Mouse (Mus musculus): ENCODE results near the gene Rab42. TPM values are rescaled to one million over a fixed set of nuclear protein-coding genes. Genes with fewer than 3 reads are reported as not detected.

The Rab42 gene
- polyA plus RNA-seq, 1 experiment from 2014 or later: 2.4 TPM

GRCm38 (mm10) chr4:132346661-132347060, 43.5 kb upstream of the Rab42 start:
- Histone ChIP-seq H3K36me3 (ENCODE audit: insufficient read depth, low read length) (no peaks in the 10 kb centered on the region; the same call in 1 of the 2 replicates), H3K27ac (no peak overlapping the region; the same call in 1 of the 2 replicates), H3K9me3 (replicated peaks; ENCODE audit: low read length) (no peaks in the 10 kb centered on the region), H3K4me2 (ENCODE audit: low read length) (no peak overlapping the region), H3K9ac (ENCODE audit: low read depth, low read length) (no peak overlapping the region), H3K4me1 (replicated peaks; ENCODE audit: insufficient read depth, low read length) (peaks cover 8% of the 10 kb centered on the region), H3K27me3 (ENCODE audit: insufficient read depth, low read length) (no peaks in the 10 kb centered on the region), H3K4me3 (replicated peaks; ENCODE audit: low read depth, low read length) (no peak overlapping the region)
- peak; percentile 55 for TF ChIP-seq CTCF (IDR thresholded peaks at IDR 0.05; ENCODE audit: low read depth)
- DNase-seq (ENCODE audit: low spot score) (no peak), ATAC-seq (replicated peaks; ENCODE audit: low FRiP score, low read depth) (no peak)
- 75% methylated on average over 2 of the region's 3 CpGs for WGBS

- peak overlapping the region; percentile 70; the same call in 1 of the 2 replicates for H3K27ac ChIP-seq
- WGBS: 65% methylated on average over 4 of the region's 4 CpGs
Observed at GRCm38 (mm10) chr4:132346261-132346660, 43.1 kb upstream of the Rab42 start.

GRCm38 (mm10) chr4:132345843-132346212, 42.6 kb upstream of the Rab42 start:
- WGBS: 43% methylated on average over 5 of the region's 5 CpGs
- peaks cover 4% of the 10 kb centered on the region; the same call in 1 of the 2 replicates for H3K4me1 ChIP-seq (replicated peaks; ENCODE audit: insufficient read depth, low read length)
- no peaks in the 10 kb centered on the region for H3K27me3 ChIP-seq (ENCODE audit: insufficient read depth, low read length)
- DNase-seq (ENCODE audit: low spot score) (no peak), ATAC-seq (replicated peaks; ENCODE audit: low FRiP score, low read depth) (no peak)
- no peaks in the 10 kb centered on the region for H3K9me3 ChIP-seq (replicated peaks; ENCODE audit: low read length)
- no peak overlapping the region; the same call in 1 of the 2 replicates for H3K9ac ChIP-seq (ENCODE audit: low read depth, low read length)
- H3K4me3 ChIP-seq (replicated peaks; ENCODE audit: low read depth, low read length): peak overlapping the region; percentile 76; the same call in 1 of the 2 replicates
- no peak for TF ChIP-seq CTCF (IDR thresholded peaks at IDR 0.05; ENCODE audit: low read depth)
- H3K4me2 ChIP-seq (ENCODE audit: low read length): no peak overlapping the region
- peak overlapping the region; percentile 70; the same call in 1 of the 2 replicates for H3K27ac ChIP-seq
- no peaks in the 10 kb centered on the region; the same call in 1 of the 2 replicates for H3K36me3 ChIP-seq (ENCODE audit: insufficient read depth, low read length)

More at GRCm38 (mm10) chr4:132346261-132346660, 43.1 kb upstream of the Rab42 start:
- Histone ChIP-seq H3K27me3 (ENCODE audit: insufficient read depth, low read length) (no peaks in the 10 kb centered on the region), H3K4me2 (ENCODE audit: low read length) (no peak overlapping the region), H3K4me3 (replicated peaks; ENCODE audit: low read depth, low read length) (no peak overlapping the region), H3K9ac (ENCODE audit: low read depth, low read length) (no peak overlapping the region), H3K36me3 (ENCODE audit: insufficient read depth, low read length) (no peaks in the 10 kb centered on the region; the same call in 1 of the 2 replicates), H3K4me1 (replicated peaks; ENCODE audit: insufficient read depth, low read length) (peaks cover 4% of the 10 kb centered on the region; the same call in 1 of the 2 replicates), H3K9me3 (replicated peaks; ENCODE audit: low read length) (no peaks in the 10 kb centered on the region)
- no peak for TF ChIP-seq CTCF (IDR thresholded peaks at IDR 0.05; ENCODE audit: low read depth)
- ATAC-seq (replicated peaks; ENCODE audit: low FRiP score, low read depth) (no peak), DNase-seq (ENCODE audit: low spot score) (no peak)

GRCm38 (mm10) chr4:132345135-132345842, 42.1 kb upstream of the Rab42 start:
- H3K9ac ChIP-seq (ENCODE audit: low read depth, low read length): peak overlapping the region; percentile 83
- no peaks in the 10 kb centered on the region for H3K27me3 ChIP-seq (ENCODE audit: insufficient read depth, low read length)
- peak overlapping the region; percentile 85 for H3K4me2 ChIP-seq (ENCODE audit: low read length)
- H3K9me3 ChIP-seq (replicated peaks; ENCODE audit: low read length): no peaks in the 10 kb centered on the region
- ATAC-seq (replicated peaks; ENCODE audit: low FRiP score, low read depth): peak; percentile 83
- TF ChIP-seq CTCF (IDR thresholded peaks at IDR 0.05; ENCODE audit: low read depth): peak; percentile 96
- DNase-seq (ENCODE audit: low spot score): peak; percentile 95
- no peaks in the 10 kb centered on the region; the same call in 1 of the 2 replicates for H3K36me3 ChIP-seq (ENCODE audit: insufficient read depth, low read length)
- H3K4me3 ChIP-seq (replicated peaks; ENCODE audit: low read depth, low read length): peak overlapping the region; percentile 76
- H3K4me1 ChIP-seq (replicated peaks; ENCODE audit: insufficient read depth, low read length): peaks cover 4% of the 10 kb centered on the region; the same call in 1 of the 2 replicates
- WGBS: under 1% methylated on average over 83 of the region's 83 CpGs
- peak overlapping the region; percentile 70 for H3K27ac ChIP-seq

GRCm38 (mm10) chr4:132344403-132345134, 41.4 kb upstream of the Rab42 start:
- 4% methylated on average over 13 of the region's 13 CpGs for WGBS
- TF ChIP-seq CTCF (IDR thresholded peaks at IDR 0.05; ENCODE audit: low read depth): no peak
- Histone ChIP-seq H3K4me1 (replicated peaks; ENCODE audit: insufficient read depth, low read length) (peaks cover 4% of the 10 kb centered on the region; the same call in 1 of the 2 replicates), H3K4me2 (ENCODE audit: low read length) (peak overlapping the region; percentile 85), H3K9me3 (replicated peaks; ENCODE audit: low read length) (no peaks in the 10 kb centered on the region), H3K4me3 (replicated peaks; ENCODE audit: low read depth, low read length) (peak overlapping the region; percentile 76), H3K27me3 (ENCODE audit: insufficient read depth, low read length) (no peaks in the 10 kb centered on the region), H3K36me3 (ENCODE audit: insufficient read depth, low read length) (0 out of 2 replicates have a peak, but pooled peaks cover 1% of the 10 kb centered on the region), H3K27ac (no peak overlapping the region), H3K9ac (ENCODE audit: low read depth, low read length) (peak overlapping the region; percentile 83)
- DNase-seq (ENCODE audit: low spot score) (no peak), ATAC-seq (replicated peaks; ENCODE audit: low FRiP score, low read depth) (peak; percentile 26; the same call in 1 of the 2 replicates)

- no peak for TF ChIP-seq CTCF (IDR thresholded peaks at IDR 0.05; ENCODE audit: low read depth)
- H3K36me3 ChIP-seq (ENCODE audit: insufficient read depth, low read length): peaks cover 13% of the 10 kb centered on the region; the same call in 1 of the 2 replicates
- H3K4me2 ChIP-seq (ENCODE audit: low read length): no peak overlapping the region
- no peak overlapping the region for H3K4me3 ChIP-seq (replicated peaks; ENCODE audit: low read depth, low read length)
- WGBS: 69% methylated on average over 3 of the region's 3 CpGs
- ATAC-seq (replicated peaks; ENCODE audit: low FRiP score, low read depth) (no peak), DNase-seq (ENCODE audit: low spot score) (no peak)
- H3K9me3 ChIP-seq (replicated peaks; ENCODE audit: low read length): no peaks in the 10 kb centered on the region
- H3K9ac ChIP-seq (ENCODE audit: low read depth, low read length): no peak overlapping the region
- H3K27ac ChIP-seq: no peak overlapping the region
- H3K27me3 ChIP-seq (ENCODE audit: insufficient read depth, low read length): no peaks in the 10 kb centered on the region
- H3K4me1 ChIP-seq (replicated peaks; ENCODE audit: insufficient read depth, low read length): peaks cover 4% of the 10 kb centered on the region; the same call in 1 of the 2 replicates
Observed at GRCm38 (mm10) chr4:132341451-132341850, 38.3 kb upstream of the Rab42 start.

Measured in kidney, postnatal 0 days (tissue).